Mouse (Mus musculus): ENCODE results near the gene Nek2.

Gene Nek2

GRCm38 (mm10) chr1:191821326-191822091 lies at the start of gene Nek2:
Nek2 (plus strand) TSS chr1:191821444.
- peak; percentile 92 for DNase-seq (ENCODE audit: low spot score)

- no peak for DNase-seq (ENCODE audit: low spot score)
These were observed 47.1 kb upstream of the Nek2 start for GRCm38 (mm10) chr1:191774106-191774505.

GRCm38 (mm10) chr1:191775116-191775515 lies 46.1 kb upstream of the Nek2 start:
- DNase-seq (ENCODE audit: low spot score): no peak

- no peak for DNase-seq (ENCODE audit: low spot score)
These were observed 43.7 kb upstream of the Nek2 start for GRCm38 (mm10) chr1:191777521-191777920.

GRCm38 (mm10) chr1:191780470-191780869 lies 40.8 kb upstream of the Nek2 start:
- DNase-seq (ENCODE audit: low spot score): no peak

- no peak for DNase-seq (ENCODE audit: low spot score)
These were observed 36.1 kb upstream of the Nek2 start for GRCm38 (mm10) chr1:191785108-191785507.

- no peak for DNase-seq (ENCODE audit: low spot score)
These were observed 35.0 kb upstream of the Nek2 start for GRCm38 (mm10) chr1:191786255-191786654.

- no peak for DNase-seq (ENCODE audit: low spot score)
These were observed 33.9 kb upstream of the Nek2 start for GRCm38 (mm10) chr1:191787379-191787778.

GRCm38 (mm10) chr1:191792991-191793390 lies 28.3 kb upstream of the Nek2 start:
- DNase-seq (ENCODE audit: low spot score): no peak

GRCm38 (mm10) chr1:191793888-191794532 lies 27.2 kb upstream of the Nek2 start:
- DNase-seq (ENCODE audit: low spot score): no peak

GRCm38 (mm10) chr1:191796238-191796896 lies 24.9 kb upstream of the Nek2 start:
- DNase-seq (ENCODE audit: low spot score): no peak

GRCm38 (mm10) chr1:191802093-191802819 lies 19.0 kb upstream of the Nek2 start:
- DNase-seq (ENCODE audit: low spot score): peak; percentile 56

- peak; percentile 54 for DNase-seq (ENCODE audit: low spot score)
These were observed 18.2 kb upstream of the Nek2 start for GRCm38 (mm10) chr1:191802820-191803655.

GRCm38 (mm10) chr1:191804747-191805146 lies 16.5 kb upstream of the Nek2 start:
- no peak for DNase-seq (ENCODE audit: low spot score)

- no peak for DNase-seq (ENCODE audit: low spot score)
These were observed 15.5 kb upstream of the Nek2 start for GRCm38 (mm10) chr1:191805788-191806187.

- no peak for DNase-seq (ENCODE audit: low spot score)
These were observed 14.5 kb upstream of the Nek2 start for GRCm38 (mm10) chr1:191806740-191807139.

GRCm38 (mm10) chr1:191807979-191808378 lies 13.3 kb upstream of the Nek2 start:
- no peak for DNase-seq (ENCODE audit: low spot score)

- DNase-seq (ENCODE audit: low spot score): no peak
These were observed 12.5 kb upstream of the Nek2 start for GRCm38 (mm10) chr1:191808688-191809223.

GRCm38 (mm10) chr1:191811774-191812173 lies 9.5 kb upstream of the Nek2 start:
- DNase-seq (ENCODE audit: low spot score): no peak

GRCm38 (mm10) chr1:191812949-191813691 lies 8.1 kb upstream of the Nek2 start:
- DNase-seq (ENCODE audit: low spot score): no peak
